Mouse (Mus musculus) neural tube, embryonic 11.5 days (tissue): Measurements from ENCODE around the gene Ntrk1. TPM values are rescaled to one million over a fixed set of nuclear protein-coding genes. Genes with fewer than 3 reads are reported as not detected.
"Not testable (repeated sequence)": the region's sequence is repeated elsewhere in the genome, so short reads cannot be mapped to it uniquely, and the experiment has no call there.

Experiments used
- ATAC-seq: fragments of 200-750 bp; cut with Nextera tagmentation; 2 replicates; pipeline ENCODE4 v1.8.0; 2017; ENCODE audit warnings: moderate number of reproducible peaks, mild to moderate bottlenecking, moderate TSS enrichment, moderate library complexity; ENCODE audit not compliant: insufficient read depth, low FRiP score, low TSS enrichment
- DNase-seq: peaks from one replicate; pipeline ENCODE4 v3.0.0-alpha.2; 2015; ENCODE audit warnings: low spot score
- H3K27ac ChIP-seq: fragments of 300-500 bp; sonication (generic); 2 replicates; pipeline ENCODE4 v1.5.1; 2014; ENCODE audit warnings: low read depth, mild to moderate bottlenecking, low read length
- H3K27me3 ChIP-seq: fragments of 300-500 bp; sonication (generic); 2 replicates; pipeline ENCODE4 v1.6.1; 2014; ENCODE audit warnings: mild to moderate bottlenecking, low read length, mixed read lengths; ENCODE audit not compliant: control insufficient read depth, insufficient read depth
- H3K36me3 ChIP-seq: fragments of 300-500 bp; sonication (generic); 2 replicates; pipeline ENCODE4 v1.6.1; 2014; ENCODE audit warnings: mild to moderate bottlenecking, low read length, moderate library complexity, mixed read lengths; ENCODE audit not compliant: control insufficient read depth, insufficient read depth
- H3K4me1 ChIP-seq: fragments of 300-500 bp; sonication (generic); 2 replicates; pipeline ENCODE4 v1.6.1; 2014; ENCODE audit warnings: low read length, mixed read lengths; ENCODE audit not compliant: control insufficient read depth, insufficient read depth
- H3K4me2 ChIP-seq: fragments of 300-500 bp; sonication (generic); 2 replicates; pipeline ENCODE4 v1.6.1; 2014; ENCODE audit warnings: low read depth, mild to moderate bottlenecking, moderate library complexity
- H3K4me3 ChIP-seq: fragments of 300-500 bp; sonication (generic); 2 replicates; pipeline ENCODE4 v1.5.1; 2014; ENCODE audit warnings: low read depth, low read length
- H3K9ac ChIP-seq: fragments of 300-500 bp; sonication (generic); 2 replicates; pipeline ENCODE4 v1.6.1; 2014; ENCODE audit warnings: mild to moderate bottlenecking, low read length
- H3K9me3 ChIP-seq: fragments of 300-500 bp; sonication (generic); 2 replicates; pipeline ENCODE4 v1.6.1; 2016; ENCODE audit warnings: low read length; ENCODE audit not compliant: control insufficient read depth
- WGBS: fragments of 180-500 bp; shearing (Covaris S2); extraction: QIAGEN DNeasy Blood & Tissue Kit; methylation state at CpG from one replicate; pipeline ENCODE4 v1.1.7; 2014; 5-methylcytosine and 5-hydroxymethylcytosine counted together
- polyA plus RNA-seq: library from polyadenylated mRNA; unstranded; fragments of >200 nt; fragmentation: Nextera tagmentation; extraction: Ambion mirVana; gene quantifications from 2 replicates; pipeline ENCODE4 v1.2.1, GENCODE M21; 2014

Ntrk1 gene
- 18.3 and 20.4 TPM in 2 replicates for polyA plus RNA-seq

GRCm38 (mm10) chr3:87794922-87795325 is at the start of gene Ntrk1:
Ntrk1 (minus strand) TSS chr3:87795162.
- H3K4me1 ChIP-seq: peaks cover 16% of the 10 kb centered on the region
- peaks cover 69% of the 10 kb centered on the region for H3K27me3 ChIP-seq
- H3K9ac ChIP-seq: no peak within 1 kb of the TSS
- no peak within 1 kb of the TSS for H3K27ac ChIP-seq
- no peaks in the 10 kb centered on the region for H3K36me3 ChIP-seq
- no peaks in the 10 kb centered on the region for H3K9me3 ChIP-seq
- DNase-seq (peak; percentile 59), ATAC-seq (no peak)
- WGBS: under 1% methylated on average over 39 of the region's 47 CpGs
- H3K4me3 ChIP-seq: peak within 1 kb of the TSS; percentile 24; the same call in 1 of the 2 replicates
- peak within 1 kb of the TSS; percentile 38 for H3K4me2 ChIP-seq

- Histone ChIP-seq H3K4me1 (no peaks in the 10 kb centered on the region), H3K9me3 (no peaks in the 10 kb centered on the region), H3K27me3 (no peaks in the 10 kb centered on the region), H3K4me3 (no peak overlapping the region), H3K4me2 (no peak overlapping the region), H3K36me3 (no peaks in the 10 kb centered on the region), H3K9ac (no peak overlapping the region), H3K27ac (no peak overlapping the region)
- no peak for DNase-seq
- ATAC-seq: no peak
These were observed 45.9 kb upstream of the Ntrk1 start for GRCm38 (mm10) chr3:87840858-87841257.

GRCm38 (mm10) chr3:87838622-87839021 is 43.7 kb upstream of the Ntrk1 start:
- WGBS: 5% methylated on average over 4 of the region's 4 CpGs

GRCm38 (mm10) chr3:87833482-87833881 is 38.5 kb upstream of the Ntrk1 start:
- no peaks in the 10 kb centered on the region for H3K9me3 ChIP-seq
- WGBS: 72% methylated on average over 5 of the region's 5 CpGs
- no peak for ATAC-seq
- H3K4me2 ChIP-seq: no peak overlapping the region
- H3K4me1 ChIP-seq: no peaks in the 10 kb centered on the region
- H3K27me3 ChIP-seq: no peaks in the 10 kb centered on the region
- H3K9ac ChIP-seq: no peak overlapping the region
- DNase-seq: no peak
- no peaks in the 10 kb centered on the region for H3K36me3 ChIP-seq
- H3K27ac ChIP-seq: no peak overlapping the region
- H3K4me3 ChIP-seq: no peak overlapping the region

More at GRCm38 (mm10) chr3:87838622-87839021, 43.7 kb upstream of the Ntrk1 start:
- ATAC-seq (no peak), DNase-seq (peak; percentile 75)
- H3K9me3 ChIP-seq: no peaks in the 10 kb centered on the region
- no peak overlapping the region for H3K4me3 ChIP-seq
- H3K27me3 ChIP-seq: no peaks in the 10 kb centered on the region
- H3K36me3 ChIP-seq: no peaks in the 10 kb centered on the region
- no peaks in the 10 kb centered on the region for H3K4me1 ChIP-seq
- no peak overlapping the region for H3K9ac ChIP-seq
- H3K4me2 ChIP-seq: no peak overlapping the region
- H3K27ac ChIP-seq: no peak overlapping the region

GRCm38 (mm10) chr3:87832109-87832859 is 37.3 kb upstream of the Ntrk1 start:
- H3K4me2 ChIP-seq: no peak overlapping the region
- no peak overlapping the region for H3K9ac ChIP-seq
- H3K4me3 ChIP-seq: no peak overlapping the region
- no peaks in the 10 kb centered on the region for H3K27me3 ChIP-seq
- no peaks in the 10 kb centered on the region for H3K4me1 ChIP-seq
- no peak for DNase-seq
- 86% methylated on average over 7 of the region's 7 CpGs for WGBS
- no peaks in the 10 kb centered on the region for H3K36me3 ChIP-seq
- H3K9me3 ChIP-seq: no peaks in the 10 kb centered on the region
- no peak for ATAC-seq
- no peak overlapping the region for H3K27ac ChIP-seq

GRCm38 (mm10) chr3:87829025-87829424 is 34.1 kb upstream of the Ntrk1 start:
- Histone ChIP-seq H3K9me3 (no peaks in the 10 kb centered on the region), H3K27me3 (no peaks in the 10 kb centered on the region), H3K4me3 (no peak overlapping the region), H3K27ac (no peak overlapping the region), H3K4me1 (no peaks in the 10 kb centered on the region), H3K4me2 (no peak overlapping the region), H3K9ac (no peak overlapping the region), H3K36me3 (no peaks in the 10 kb centered on the region)
- ATAC-seq (no peak), DNase-seq (no peak)
- WGBS: 46% methylated on average over 10 of the region's 10 CpGs

DNA sequence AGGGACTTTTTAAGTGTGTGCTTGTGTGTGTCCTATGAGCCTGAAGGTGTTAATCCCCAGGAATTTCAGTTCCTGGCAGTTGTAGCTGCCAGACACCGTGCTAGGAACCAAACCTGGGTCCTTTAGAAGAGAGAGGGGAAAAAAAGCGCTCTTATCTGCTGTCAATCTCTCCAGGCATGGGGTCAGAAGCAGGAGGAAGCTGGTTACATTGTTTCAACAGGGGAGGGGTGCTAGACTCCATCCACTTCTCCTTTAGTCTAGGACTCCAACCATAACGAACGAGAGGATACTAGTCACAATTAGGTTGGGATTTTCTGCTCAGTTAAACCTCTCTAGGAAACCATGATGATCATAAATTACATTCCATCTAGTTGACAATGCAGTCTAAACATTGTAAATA is 33.5 kb upstream of the Ntrk1 start:
- 37% methylated on average over 4 of the region's 4 CpGs for WGBS
- no peaks in the 10 kb centered on the region for H3K9me3 ChIP-seq
- no peaks in the 10 kb centered on the region for H3K4me1 ChIP-seq
- no peak overlapping the region for H3K27ac ChIP-seq
- no peaks in the 10 kb centered on the region for H3K27me3 ChIP-seq
- DNase-seq: no peak
- no peaks in the 10 kb centered on the region for H3K36me3 ChIP-seq
- no peak overlapping the region for H3K9ac ChIP-seq
- no peak for ATAC-seq
- H3K4me2 ChIP-seq: no peak overlapping the region
- H3K4me3 ChIP-seq: no peak overlapping the region

DNA sequence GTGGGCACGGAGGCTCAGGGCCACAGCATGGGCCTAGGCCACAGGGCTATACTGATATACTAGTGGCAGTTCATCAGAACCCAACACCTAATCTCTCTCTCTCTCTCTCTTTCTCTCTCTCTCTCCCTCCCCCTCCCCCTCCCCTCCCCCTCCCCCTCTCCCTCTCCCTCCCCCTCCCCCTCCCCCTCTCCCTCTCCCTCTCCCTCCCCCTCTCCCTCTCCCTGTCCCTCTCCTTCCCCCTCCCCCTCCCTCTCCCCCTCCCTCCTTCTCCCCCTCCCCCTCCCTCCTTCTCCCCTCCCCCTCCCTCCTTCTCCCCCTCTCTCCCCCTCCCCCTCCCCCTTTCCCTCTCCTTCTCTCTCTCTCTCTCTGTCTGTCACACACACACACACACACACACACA is 29.2 kb upstream of the Ntrk1 start, which contains the start of gene Pear1:
Gene Pear1 (minus strand): TSS at position 101 of the 400 bp plus-strand sequence.
- DNase-seq, H3K9me3 ChIP-seq: not testable (repeated sequence)
- 73% methylated on average over 1 of the region's 1 CpGs for WGBS

DNA sequence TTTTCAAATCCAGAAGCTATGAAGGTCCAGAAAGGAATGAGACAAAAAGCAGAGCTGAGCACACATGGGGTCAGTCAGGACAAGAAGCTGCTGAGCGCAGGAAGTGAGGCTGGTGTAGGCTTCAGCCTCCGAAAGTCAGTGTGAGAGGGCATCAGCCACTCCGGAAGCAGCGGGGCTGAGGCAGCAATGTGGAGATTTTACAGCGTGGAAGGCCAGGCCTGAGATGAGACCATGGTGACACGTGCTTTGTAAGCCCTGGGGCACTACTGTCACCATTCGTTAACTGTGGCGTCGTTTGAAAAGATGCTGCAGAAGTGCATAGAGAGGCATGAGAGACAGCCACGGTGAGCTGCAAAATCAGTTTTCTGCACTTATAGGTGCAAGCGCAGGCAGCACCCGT is 23.3 kb upstream of the Ntrk1 start:
- DNase-seq: no peak
- no peaks in the 10 kb centered on the region for H3K4me1 ChIP-seq
- 71% methylated on average over 12 of the region's 12 CpGs for WGBS

More for the DNA sequence above, 29.2 kb upstream of the Ntrk1 start, which contains the start of gene Pear1:
- H3K27ac ChIP-seq, ATAC-seq, H3K9ac ChIP-seq, H3K4me3 ChIP-seq, H3K4me2 ChIP-seq, H3K4me1 ChIP-seq, H3K27me3 ChIP-seq, H3K36me3 ChIP-seq: not testable (repeated sequence)

More for the DNA sequence above, 23.3 kb upstream of the Ntrk1 start:
- Histone ChIP-seq H3K9me3 (no peaks in the 10 kb centered on the region), H3K4me3 (no peak overlapping the region), H3K36me3 (no peaks in the 10 kb centered on the region; the same call in 1 of the 2 replicates), H3K4me2 (no peak overlapping the region), H3K9ac (no peak overlapping the region), H3K27ac (no peak overlapping the region), H3K27me3 (peaks cover 7% of the 10 kb centered on the region)
- no peak for ATAC-seq
